Mouse (Mus musculus): ENCODE results near the gene Fgf22. TPM values are rescaled to one million over a fixed set of nuclear protein-coding genes. Genes with fewer than 3 reads are reported as not detected.

Fgf22 gene
- polyA plus RNA-seq, 1 experiment from 2014 or later, result 1.6 TPM

- H3K9me3 ChIP-seq (ENCODE audit: control insufficient read depth, low read length), result 0 out of 2 replicates have a peak, but pooled peaks cover 3% of the 10 kb centered on the region
- no peak overlapping the region for H3K27ac ChIP-seq
- no peaks in the 10 kb centered on the region for H3K27me3 ChIP-seq (ENCODE audit: control insufficient read depth, insufficient read depth, low read length)
- peaks cover 12% of the 10 kb centered on the region; the same call in 1 of the 2 replicates for H3K36me3 ChIP-seq (replicated peaks; ENCODE audit: control insufficient read depth, insufficient read depth)
- ATAC-seq (ENCODE audit: low FRiP score) (no peak), DNase-seq (ENCODE audit: low spot score) (no peak)
- no peak overlapping the region for H3K9ac ChIP-seq
- H3K4me2 ChIP-seq (replicated peaks), result no peak overlapping the region
- H3K4me1 ChIP-seq (replicated peaks; ENCODE audit: control insufficient read depth, insufficient read depth, low read length), result no peaks in the 10 kb centered on the region
- no peak overlapping the region for H3K4me3 ChIP-seq (replicated peaks; ENCODE audit: low read length)
- 65% methylated on average over 28 of the region's 28 CpGs for WGBS
Observed at GRCm38 (mm10) chr10:79728323-79729249, 26.3 kb upstream of the Fgf22 start.

DNA sequence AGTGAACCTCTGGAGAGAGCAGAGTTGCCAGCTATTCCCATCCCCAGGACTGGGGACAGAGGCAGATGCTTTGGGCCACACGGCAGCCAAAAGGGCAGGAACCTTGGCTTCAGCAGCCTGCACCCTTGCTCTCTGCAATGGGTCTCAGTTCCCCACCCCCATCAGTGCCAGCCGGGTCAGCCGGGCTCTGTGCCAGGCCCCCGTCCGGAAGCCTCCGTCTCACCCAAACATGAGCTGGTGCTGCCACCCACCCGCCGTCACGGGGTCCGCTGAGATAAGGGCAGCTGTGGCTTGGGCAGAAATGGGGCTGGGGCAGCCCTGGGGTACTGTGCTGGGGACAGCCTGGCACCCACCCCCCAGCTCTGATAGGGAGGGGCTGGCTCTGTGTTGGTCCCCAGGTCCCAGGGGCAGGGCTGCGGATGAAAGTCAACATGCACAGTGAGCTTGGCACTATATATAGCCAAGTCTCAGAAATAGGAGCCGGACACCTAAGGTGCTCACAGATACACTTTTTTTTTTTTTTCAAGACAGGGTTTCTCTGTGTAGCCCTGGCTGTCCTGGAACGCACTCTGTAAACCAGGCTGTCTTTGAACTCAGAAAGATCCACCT is 25.4 kb upstream of the Fgf22 start:
- H3K27me3 ChIP-seq (ENCODE audit: control insufficient read depth, insufficient read depth, low read length), result no peaks in the 10 kb centered on the region
- H3K4me1 ChIP-seq (replicated peaks; ENCODE audit: control insufficient read depth, insufficient read depth, low read length), result no peaks in the 10 kb centered on the region
- H3K9ac ChIP-seq, result no peak overlapping the region
- DNase-seq (ENCODE audit: low spot score) (no peak), ATAC-seq (ENCODE audit: low FRiP score) (no peak; the same call in 1 of the 2 replicates)
- H3K9me3 ChIP-seq (ENCODE audit: control insufficient read depth, low read length), result 0 out of 2 replicates have a peak, but pooled peaks cover 3% of the 10 kb centered on the region
- no peak overlapping the region for H3K4me2 ChIP-seq (replicated peaks)
- WGBS, result 80% methylated on average over 13 of the region's 13 CpGs
- H3K36me3 ChIP-seq (replicated peaks; ENCODE audit: control insufficient read depth, insufficient read depth), result peaks cover 21% of the 10 kb centered on the region; the same call in 1 of the 2 replicates
- no peak overlapping the region for H3K27ac ChIP-seq
- H3K4me3 ChIP-seq (replicated peaks; ENCODE audit: low read length), result no peak overlapping the region

- peaks cover 49% of the 10 kb centered on the region for H3K36me3 ChIP-seq (replicated peaks; ENCODE audit: control insufficient read depth, insufficient read depth)
- WGBS, result 100% methylated on average over 1 of the region's 1 CpGs
- H3K9me3 ChIP-seq (ENCODE audit: control insufficient read depth, low read length), result peaks cover 18% of the 10 kb centered on the region
- no peak for DNase-seq (ENCODE audit: low spot score)
- no peak overlapping the region for H3K4me2 ChIP-seq (replicated peaks)
- no peak overlapping the region for H3K9ac ChIP-seq
- no peaks in the 10 kb centered on the region for H3K4me1 ChIP-seq (replicated peaks; ENCODE audit: control insufficient read depth, insufficient read depth, low read length)
- no peak overlapping the region for H3K27ac ChIP-seq
- H3K4me3 ChIP-seq (replicated peaks; ENCODE audit: low read length), result no peak overlapping the region
- ATAC-seq (ENCODE audit: low FRiP score), result no peak
- H3K27me3 ChIP-seq (ENCODE audit: control insufficient read depth, insufficient read depth, low read length), result 0 out of 2 replicates have a peak, but pooled peaks cover 4% of the 10 kb centered on the region
Observed at GRCm38 (mm10) chr10:79732500-79732899, 22.4 kb upstream of the Fgf22 start.

GRCm38 (mm10) chr10:79733847-79734246 is 21.0 kb upstream of the Fgf22 start:
- 0 out of 2 replicates have a peak, but pooled peaks cover 4% of the 10 kb centered on the region for H3K27me3 ChIP-seq (ENCODE audit: control insufficient read depth, insufficient read depth, low read length)
- H3K27ac ChIP-seq, result no peak overlapping the region
- H3K4me2 ChIP-seq (replicated peaks), result no peak overlapping the region
- ATAC-seq (ENCODE audit: low FRiP score), result no peak
- H3K36me3 ChIP-seq (replicated peaks; ENCODE audit: control insufficient read depth, insufficient read depth), result peaks cover 60% of the 10 kb centered on the region
- H3K9me3 ChIP-seq (ENCODE audit: control insufficient read depth, low read length), result peaks cover 31% of the 10 kb centered on the region
- no peak for DNase-seq (ENCODE audit: low spot score)
- WGBS, result 95% methylated on average over 15 of the region's 15 CpGs
- no peaks in the 10 kb centered on the region for H3K4me1 ChIP-seq (replicated peaks; ENCODE audit: control insufficient read depth, insufficient read depth, low read length)
- H3K9ac ChIP-seq, result no peak overlapping the region
- no peak overlapping the region for H3K4me3 ChIP-seq (replicated peaks; ENCODE audit: low read length)

DNA sequence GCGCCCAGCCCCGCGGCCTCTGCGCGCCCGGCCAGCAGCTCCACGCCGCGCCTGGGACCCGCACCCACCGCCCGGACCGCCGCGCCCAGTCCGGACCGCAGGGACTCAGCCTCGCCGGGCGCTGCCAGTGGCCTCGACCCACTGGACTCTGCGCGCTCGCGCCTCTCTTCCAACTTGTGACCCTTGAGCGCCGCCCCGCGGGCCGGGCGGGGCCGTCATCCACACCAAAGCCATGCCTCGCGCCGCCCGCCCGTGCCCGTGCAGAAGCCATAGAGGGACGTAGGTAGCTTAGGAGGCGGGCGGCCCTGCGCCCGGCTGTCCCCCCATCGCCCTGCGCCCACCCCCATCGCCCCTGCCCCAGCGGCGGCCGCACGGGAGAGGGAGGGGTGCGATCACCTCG is 19.5 kb upstream of the Fgf22 start:
- H3K27ac ChIP-seq, result no peak overlapping the region
- no peak for ATAC-seq (ENCODE audit: low FRiP score)
- no peak overlapping the region for H3K9ac ChIP-seq
- peaks cover 45% of the 10 kb centered on the region for H3K9me3 ChIP-seq (ENCODE audit: control insufficient read depth, low read length)
- H3K4me2 ChIP-seq (replicated peaks), result no peak overlapping the region
- H3K36me3 ChIP-seq (replicated peaks; ENCODE audit: control insufficient read depth, insufficient read depth), result peaks cover 72% of the 10 kb centered on the region
- H3K4me1 ChIP-seq (replicated peaks; ENCODE audit: control insufficient read depth, insufficient read depth, low read length), result no peaks in the 10 kb centered on the region
- H3K27me3 ChIP-seq (ENCODE audit: control insufficient read depth, insufficient read depth, low read length), result 0 out of 2 replicates have a peak, but pooled peaks cover 4% of the 10 kb centered on the region
- DNase-seq (ENCODE audit: low spot score), result no peak
- H3K4me3 ChIP-seq (replicated peaks; ENCODE audit: low read length), result no peak overlapping the region
- 35% methylated on average over 40 of the region's 52 CpGs for WGBS

DNA sequence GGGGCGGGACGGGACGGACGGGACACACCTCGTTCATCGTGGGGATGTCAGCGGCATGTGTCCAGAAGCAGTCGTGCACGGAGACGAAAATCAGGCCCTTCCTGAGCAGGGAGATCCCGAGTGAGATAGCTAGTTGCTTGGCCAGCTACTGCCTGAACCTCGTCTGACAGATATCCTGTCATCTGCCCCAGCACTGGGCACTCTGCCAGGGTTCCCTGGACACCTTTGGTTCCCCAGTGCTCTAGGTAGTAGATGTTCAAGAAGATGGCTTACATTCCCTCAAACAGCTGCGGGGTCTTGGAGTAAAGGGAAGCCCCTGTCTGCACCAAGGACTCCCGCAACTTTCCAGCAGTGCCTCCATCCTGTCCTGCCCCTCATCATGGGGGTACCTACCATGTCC is 18.2 kb upstream of the Fgf22 start:
- WGBS, result 85% methylated on average over 14 of the region's 14 CpGs
- 0 out of 2 replicates have a peak, but pooled peaks cover 4% of the 10 kb centered on the region for H3K27me3 ChIP-seq (ENCODE audit: control insufficient read depth, insufficient read depth, low read length)
- no peak for ATAC-seq (ENCODE audit: low FRiP score)
- H3K4me1 ChIP-seq (replicated peaks; ENCODE audit: control insufficient read depth, insufficient read depth, low read length), result no peaks in the 10 kb centered on the region
- no peak overlapping the region for H3K9ac ChIP-seq
- no peak for DNase-seq (ENCODE audit: low spot score)
- H3K4me3 ChIP-seq (replicated peaks; ENCODE audit: low read length), result no peak overlapping the region
- peaks cover 53% of the 10 kb centered on the region for H3K9me3 ChIP-seq (ENCODE audit: control insufficient read depth, low read length)
- H3K36me3 ChIP-seq (replicated peaks; ENCODE audit: control insufficient read depth, insufficient read depth), result peaks cover 85% of the 10 kb centered on the region
- no peak overlapping the region for H3K4me2 ChIP-seq (replicated peaks)
- no peak overlapping the region for H3K27ac ChIP-seq

GRCm38 (mm10) chr10:79738259-79738658 is 16.6 kb upstream of the Fgf22 start:
- whole genome bisulfite sequencing, result 85% methylated on average over 10 of the region's 10 CpGs
- Histone ChIP-seq H3K9me3 (ENCODE audit: control insufficient read depth, low read length) (peaks cover 53% of the 10 kb centered on the region), H3K27ac (no peak overlapping the region), H3K9ac (no peak overlapping the region), H3K4me3 (replicated peaks; ENCODE audit: low read length) (no peak overlapping the region), H3K27me3 (ENCODE audit: control insufficient read depth, insufficient read depth, low read length) (0 out of 2 replicates have a peak, but pooled peaks cover 4% of the 10 kb centered on the region), H3K4me1 (replicated peaks; ENCODE audit: control insufficient read depth, insufficient read depth, low read length) (no peaks in the 10 kb centered on the region), H3K36me3 (replicated peaks; ENCODE audit: control insufficient read depth, insufficient read depth) (peaks cover 96% of the 10 kb centered on the region), H3K4me2 (replicated peaks) (no peak overlapping the region)
- ATAC-seq (ENCODE audit: low FRiP score), result no peak
- DNase-seq (ENCODE audit: low spot score), result no peak

GRCm38 (mm10) chr10:79739234-79739633 is 15.6 kb upstream of the Fgf22 start:
- Histone ChIP-seq H3K36me3 (replicated peaks; ENCODE audit: control insufficient read depth, insufficient read depth) (peaks cover 95% of the 10 kb centered on the region), H3K4me3 (replicated peaks; ENCODE audit: low read length) (no peak overlapping the region), H3K27ac (no peak overlapping the region), H3K4me1 (replicated peaks; ENCODE audit: control insufficient read depth, insufficient read depth, low read length) (no peaks in the 10 kb centered on the region), H3K27me3 (ENCODE audit: control insufficient read depth, insufficient read depth, low read length) (0 out of 2 replicates have a peak, but pooled peaks cover 4% of the 10 kb centered on the region), H3K9ac (no peak overlapping the region), H3K9me3 (ENCODE audit: control insufficient read depth, low read length) (peaks cover 53% of the 10 kb centered on the region), H3K4me2 (replicated peaks) (no peak overlapping the region)
- 97% methylated on average over 28 of the region's 28 CpGs for WGBS
- ATAC-seq (ENCODE audit: low FRiP score) (no peak), DNase-seq (ENCODE audit: low spot score) (no peak)

DNA sequence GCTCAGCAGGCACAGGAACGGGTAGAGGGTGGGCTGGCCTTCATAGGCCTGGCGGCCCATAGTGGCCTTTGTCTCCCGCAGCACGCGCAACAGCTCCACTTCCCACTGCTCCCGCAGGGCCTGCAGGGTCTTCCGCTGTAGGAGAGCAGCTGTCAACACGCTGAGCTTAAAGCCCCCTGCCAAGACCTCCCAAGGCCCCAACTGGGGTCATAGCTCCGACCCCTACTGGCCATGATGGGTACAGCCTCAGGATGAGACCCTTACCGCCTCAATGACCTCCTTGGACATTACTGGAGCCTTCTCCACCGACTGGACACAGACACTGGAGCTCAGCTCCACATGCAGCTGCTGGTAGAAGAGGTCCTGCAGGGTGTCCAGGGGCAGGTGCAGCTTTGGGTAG is 14.0 kb upstream of the Fgf22 start:
- no peak for ATAC-seq (ENCODE audit: low FRiP score)
- Histone ChIP-seq H3K4me3 (replicated peaks; ENCODE audit: low read length) (no peak overlapping the region), H3K4me1 (replicated peaks; ENCODE audit: control insufficient read depth, insufficient read depth, low read length) (peaks cover 7% of the 10 kb centered on the region), H3K9ac (no peak overlapping the region), H3K4me2 (replicated peaks) (no peak overlapping the region), H3K36me3 (replicated peaks; ENCODE audit: control insufficient read depth, insufficient read depth) (peaks cover 79% of the 10 kb centered on the region), H3K9me3 (ENCODE audit: control insufficient read depth, low read length) (peaks cover 49% of the 10 kb centered on the region), H3K27me3 (ENCODE audit: control insufficient read depth, insufficient read depth, low read length) (0 out of 2 replicates have a peak, but pooled peaks cover 2% of the 10 kb centered on the region), H3K27ac (no peak overlapping the region)
- no peak for DNase-seq (ENCODE audit: low spot score)
- WGBS, result 58% methylated on average over 11 of the region's 11 CpGs
